Mouse (Mus musculus): ENCODE measurements around the gene Cntfr. TPM values are rescaled to one million over a fixed set of nuclear protein-coding genes. Genes with fewer than 3 reads are reported as not detected.
A peak's percentile ranks its signal among the peaks of the same experiment; 100 is the strongest.

The Cntfr gene
- polyA plus RNA-seq, 1 experiment from 2014 or later: 16.3 TPM

DNA sequence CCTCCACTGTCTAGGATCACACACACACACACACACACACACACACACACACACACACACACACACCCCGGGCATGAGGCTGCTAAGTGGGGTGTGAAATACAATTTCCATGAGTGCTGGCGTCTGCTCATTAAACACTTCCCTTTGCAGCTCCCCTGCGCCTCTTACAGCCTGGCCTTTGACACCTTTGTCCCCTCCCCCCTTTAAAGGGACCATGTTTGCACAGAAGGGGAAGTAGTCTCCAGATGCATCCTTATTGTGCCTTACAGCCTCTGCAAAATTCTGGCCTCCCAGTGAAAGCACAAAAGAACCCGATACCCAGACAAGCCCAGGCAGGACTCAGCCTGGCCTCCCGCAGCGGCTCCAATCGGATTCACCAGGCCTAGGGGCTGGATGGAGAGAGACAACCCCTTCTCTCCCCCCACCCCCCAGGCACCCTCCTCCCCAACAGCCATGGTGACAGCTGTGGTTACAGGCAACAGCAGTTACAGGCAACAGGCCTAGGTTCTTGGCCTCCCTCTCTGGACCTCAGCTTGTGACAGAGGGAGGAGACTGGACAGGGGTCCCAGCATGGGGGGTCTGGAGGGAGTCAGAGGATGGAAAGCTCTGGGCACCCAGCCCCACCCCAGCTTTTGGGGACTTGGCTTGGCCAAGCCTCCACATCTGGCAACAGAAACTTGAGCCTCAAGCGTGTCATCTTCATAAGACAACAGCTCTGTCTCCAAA lies 68.5 kb downstream of the Cntfr start:
- H3K9ac ChIP-seq: peak overlapping the region; percentile 49
- no peaks in the 10 kb centered on the region for H3K9me3 ChIP-seq
- H3K27ac ChIP-seq: peak overlapping the region; percentile 80
- peak overlapping the region; percentile 39 for H3K4me2 ChIP-seq
- no peaks in the 10 kb centered on the region for H3K36me3 ChIP-seq
- 4% methylated on average over 8 of the region's 8 CpGs for WGBS
- ATAC-seq (ENCODE audit: insufficient number of reproducible peaks, insufficient read depth, low FRiP score, low TSS enrichment, low read depth): peak; percentile 44; the same call in 1 of the 2 replicates
- H3K27me3 ChIP-seq: no peaks in the 10 kb centered on the region; the same call in 1 of the 2 replicates
- H3K4me1 ChIP-seq: peaks cover 59% of the 10 kb centered on the region
- H3K4me3 ChIP-seq: no peak overlapping the region

DNA sequence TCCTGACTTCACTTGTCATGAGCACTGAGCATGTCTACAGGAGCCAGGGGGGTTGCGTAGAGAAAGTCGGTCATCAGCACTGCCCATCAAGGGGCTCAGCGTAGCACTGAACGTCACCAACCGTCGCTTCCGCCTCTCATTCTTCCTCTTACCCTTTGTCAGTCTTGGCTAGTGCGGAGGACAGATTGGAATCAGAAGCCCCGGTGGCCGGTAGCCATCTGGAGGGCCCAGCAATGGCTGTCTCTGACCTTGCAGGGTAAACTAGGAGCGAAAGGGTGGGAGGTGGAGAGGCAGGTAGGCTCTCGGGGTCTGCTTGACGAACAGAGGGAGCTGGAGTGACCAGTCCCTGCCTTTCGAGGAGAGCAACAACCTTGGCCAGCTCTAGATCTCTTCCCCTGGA lies 74.8 kb downstream of the Cntfr start:
- Histone ChIP-seq H3K27me3 (peaks cover 4% of the 10 kb centered on the region; the same call in 1 of the 2 replicates), H3K36me3 (no peaks in the 10 kb centered on the region), H3K4me2 (no peak overlapping the region), H3K27ac (no peak overlapping the region), H3K4me1 (no peaks in the 10 kb centered on the region; the same call in 1 of the 2 replicates), H3K4me3 (no peak overlapping the region), H3K9ac (no peak overlapping the region), H3K9me3 (no peaks in the 10 kb centered on the region)
- ATAC-seq (ENCODE audit: insufficient number of reproducible peaks, insufficient read depth, low FRiP score, low TSS enrichment, low read depth): no peak
- WGBS: 89% methylated on average over 14 of the region's 14 CpGs

DNA sequence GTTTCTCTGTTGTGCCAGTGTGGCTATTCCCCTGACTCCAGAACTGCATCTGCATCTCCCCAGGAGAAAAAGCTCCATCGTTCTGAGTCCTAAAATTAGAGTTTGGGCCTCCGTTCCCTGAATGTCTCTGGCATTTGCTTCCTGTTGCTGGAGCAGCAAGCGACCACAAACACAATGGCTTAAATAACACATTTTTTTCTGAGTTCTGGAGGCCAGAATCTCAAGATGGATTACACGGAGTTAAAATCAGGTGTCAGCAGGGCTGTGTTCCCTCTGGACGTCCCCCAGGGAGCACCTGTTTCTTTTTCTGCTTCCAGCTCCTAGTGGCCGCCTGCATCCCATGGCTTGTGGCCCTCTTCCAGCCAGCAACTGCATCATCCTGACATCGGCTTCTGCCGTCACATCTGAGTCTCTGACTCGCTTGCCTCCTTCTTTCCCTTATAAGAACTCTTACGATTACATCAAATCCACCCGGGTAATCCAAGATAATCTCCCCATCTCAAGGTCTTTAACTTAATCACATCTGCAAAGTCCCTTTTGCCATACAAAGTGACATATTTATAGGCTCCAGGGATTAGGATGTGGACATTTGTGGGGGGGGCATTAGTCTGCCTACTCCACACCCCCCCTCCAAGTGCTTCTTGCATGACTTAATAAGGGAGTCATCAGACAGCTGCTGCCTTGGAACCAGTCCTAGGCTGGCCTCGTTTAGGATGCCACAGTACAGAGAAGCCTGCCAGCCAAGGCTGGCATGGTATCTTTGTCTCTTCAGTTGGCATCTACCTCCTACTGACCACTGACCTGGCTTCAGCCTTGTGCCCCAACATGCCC lies 77.8 kb downstream of the Cntfr start:
- no peaks in the 10 kb centered on the region for H3K9me3 ChIP-seq
- H3K4me3 ChIP-seq: no peak overlapping the region
- WGBS: 48% methylated on average over 12 of the region's 12 CpGs
- H3K9ac ChIP-seq: no peak overlapping the region
- H3K36me3 ChIP-seq: no peaks in the 10 kb centered on the region
- no peak for ATAC-seq (ENCODE audit: insufficient number of reproducible peaks, insufficient read depth, low FRiP score, low TSS enrichment, low read depth)
- no peak overlapping the region for H3K27ac ChIP-seq
- peaks cover 9% of the 10 kb centered on the region for H3K4me1 ChIP-seq
- H3K4me2 ChIP-seq: no peak overlapping the region
- H3K27me3 ChIP-seq: peaks cover 6% of the 10 kb centered on the region; the same call in 1 of the 2 replicates

DNA sequence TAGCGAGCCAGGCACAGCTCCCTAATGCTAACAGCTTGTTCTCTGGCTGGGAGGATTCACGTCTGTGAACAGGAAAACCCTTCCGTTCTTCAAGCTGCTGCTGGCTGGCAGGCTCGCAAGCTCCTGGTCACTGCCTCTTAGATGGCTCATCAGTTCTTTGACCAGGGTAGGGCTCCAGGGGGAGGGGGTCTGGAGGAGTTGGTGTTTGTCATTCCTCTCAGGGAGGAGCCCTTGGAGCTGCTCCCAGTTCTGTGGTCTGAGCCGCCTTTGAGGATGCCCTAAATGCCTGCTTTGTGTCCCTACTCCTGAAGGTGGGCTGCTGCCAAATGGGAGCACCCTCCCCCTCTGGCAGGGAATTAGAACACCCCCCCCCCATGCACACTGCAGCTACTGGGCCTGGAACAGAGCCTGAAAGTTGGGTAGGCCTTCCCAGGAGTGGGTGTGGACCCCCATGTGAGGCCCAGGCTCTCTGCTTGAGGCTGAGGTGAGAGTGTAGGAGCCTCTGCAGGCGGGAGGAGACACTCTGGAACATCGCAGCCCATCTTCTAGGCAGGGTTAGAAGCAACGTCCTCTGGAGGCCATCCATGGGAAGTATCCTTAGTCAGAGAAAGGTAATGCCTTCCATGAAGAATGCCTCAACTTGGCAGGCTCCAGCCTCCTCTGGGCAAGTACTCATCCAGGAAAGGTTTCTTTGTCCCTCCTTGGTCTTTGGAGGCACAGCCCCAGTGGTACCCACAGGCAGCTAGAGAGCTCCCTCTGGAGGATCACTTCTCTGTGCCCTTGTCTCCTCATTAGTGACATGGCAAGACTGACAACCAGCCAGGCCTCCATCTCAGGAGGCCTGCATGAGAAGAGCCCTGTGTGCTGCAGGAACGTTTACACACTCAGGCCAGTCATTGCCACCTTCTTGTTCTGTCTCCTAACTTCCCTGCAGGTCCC lies 81.0 kb downstream of the Cntfr start:
- peak overlapping the region; percentile 55; the same call in 1 of the 2 replicates for H3K27ac ChIP-seq
- peaks cover 6% of the 10 kb centered on the region; the same call in 1 of the 2 replicates for H3K27me3 ChIP-seq

DNA sequence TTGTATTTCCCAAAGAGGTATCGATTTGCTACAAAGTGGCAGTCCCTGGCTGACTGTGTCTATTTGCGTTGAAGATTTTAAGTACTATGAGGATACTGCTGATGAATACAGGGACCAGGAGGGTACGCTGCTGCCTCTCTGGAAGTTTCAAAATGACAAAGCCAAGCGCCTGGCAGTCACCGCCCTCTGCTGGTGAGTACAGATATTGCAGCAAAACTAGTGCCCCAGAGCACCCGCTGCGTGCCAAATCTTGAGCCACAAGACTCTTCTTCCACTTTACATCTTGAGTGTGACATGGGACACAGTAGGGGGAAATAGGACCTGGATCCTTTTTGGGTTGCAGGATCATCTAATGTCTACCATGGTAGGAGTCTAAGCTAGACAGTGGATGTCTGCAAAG lies 82.7 kb downstream of the Cntfr start:
- WGBS: 10% methylated on average over 7 of the region's 7 CpGs
- Histone ChIP-seq H3K9me3 (no peaks in the 10 kb centered on the region), H3K27me3 (peaks cover 6% of the 10 kb centered on the region; the same call in 1 of the 2 replicates), H3K36me3 (no peaks in the 10 kb centered on the region), H3K4me1 (peaks cover 13% of the 10 kb centered on the region), H3K9ac (no peak overlapping the region), H3K27ac (no peak overlapping the region), H3K4me3 (no peak overlapping the region), H3K4me2 (no peak overlapping the region)
- no peak for ATAC-seq (ENCODE audit: insufficient number of reproducible peaks, insufficient read depth, low FRiP score, low TSS enrichment, low read depth)

More for the DNA sequence above, 81.0 kb downstream of the Cntfr start:
- no peaks in the 10 kb centered on the region for H3K9me3 ChIP-seq
- H3K4me2 ChIP-seq: no peak overlapping the region
- no peak overlapping the region for H3K4me3 ChIP-seq
- ATAC-seq (ENCODE audit: insufficient number of reproducible peaks, insufficient read depth, low FRiP score, low TSS enrichment, low read depth): peak; percentile 56; the same call in 1 of the 2 replicates
- no peaks in the 10 kb centered on the region for H3K36me3 ChIP-seq
- no peak overlapping the region for H3K9ac ChIP-seq
- 69% methylated on average over 9 of the region's 9 CpGs for WGBS
- peaks cover 9% of the 10 kb centered on the region for H3K4me1 ChIP-seq

DNA sequence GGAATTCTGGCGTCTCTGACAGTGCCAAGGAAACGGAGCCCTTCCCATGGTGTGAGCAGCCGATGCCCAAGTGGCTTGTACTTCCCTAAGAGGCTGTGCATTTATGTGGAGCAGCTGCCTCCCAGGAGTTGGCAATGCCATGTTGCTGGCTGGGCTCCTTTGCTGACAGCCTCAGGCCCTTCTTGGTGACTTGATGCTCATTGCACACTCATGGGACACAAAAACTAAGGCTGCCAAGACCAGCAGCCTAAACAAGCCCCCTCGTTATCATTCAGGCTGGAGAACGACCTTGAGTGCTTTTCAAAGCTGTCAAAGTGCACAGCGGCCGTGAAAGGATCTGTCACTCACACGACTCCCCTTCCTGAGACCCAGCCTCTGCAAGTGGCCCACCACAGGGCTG lies 84.7 kb downstream of the Cntfr start:
- Histone ChIP-seq H3K4me2 (no peak overlapping the region), H3K9ac (no peak overlapping the region), H3K27ac (no peak overlapping the region; the same call in 1 of the 2 replicates), H3K36me3 (no peaks in the 10 kb centered on the region), H3K27me3 (peaks cover 6% of the 10 kb centered on the region), H3K4me3 (no peak overlapping the region), H3K4me1 (peaks cover 13% of the 10 kb centered on the region), H3K9me3 (no peaks in the 10 kb centered on the region)
- ATAC-seq (ENCODE audit: insufficient number of reproducible peaks, insufficient read depth, low FRiP score, low TSS enrichment, low read depth): no peak
- 61% methylated on average over 8 of the region's 8 CpGs for WGBS

DNA sequence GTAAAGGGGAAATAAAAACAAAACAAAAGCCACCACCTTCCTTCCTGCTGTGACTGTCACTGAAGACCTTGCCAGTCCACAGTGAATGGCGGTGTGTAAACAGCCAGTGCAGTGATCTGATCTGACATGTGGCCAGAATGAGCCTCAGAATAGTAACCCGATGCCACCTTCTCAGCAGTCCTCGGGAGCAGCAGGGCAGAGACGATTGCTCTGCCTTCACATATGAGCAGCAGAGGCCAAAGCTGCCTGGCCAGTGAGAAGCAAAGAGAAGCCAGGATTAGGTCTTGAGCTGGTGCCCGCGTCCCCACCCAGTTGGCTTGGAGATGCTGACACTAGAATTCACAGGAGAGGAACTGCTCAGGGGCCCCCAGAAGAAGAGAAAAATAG lies 86.3 kb downstream of the Cntfr start:
- no peak overlapping the region for H3K4me3 ChIP-seq
- H3K9ac ChIP-seq: no peak overlapping the region
- whole genome bisulfite sequencing: 24% methylated on average over 6 of the region's 6 CpGs
- H3K4me1 ChIP-seq: peaks cover 4% of the 10 kb centered on the region; the same call in 1 of the 2 replicates
- no peak overlapping the region for H3K27ac ChIP-seq
- H3K4me2 ChIP-seq: no peak overlapping the region
- no peaks in the 10 kb centered on the region for H3K9me3 ChIP-seq
- peaks cover 6% of the 10 kb centered on the region; the same call in 1 of the 2 replicates for H3K27me3 ChIP-seq
- ATAC-seq (ENCODE audit: insufficient number of reproducible peaks, insufficient read depth, low FRiP score, low TSS enrichment, low read depth): no peak
- no peaks in the 10 kb centered on the region for H3K36me3 ChIP-seq

DNA sequence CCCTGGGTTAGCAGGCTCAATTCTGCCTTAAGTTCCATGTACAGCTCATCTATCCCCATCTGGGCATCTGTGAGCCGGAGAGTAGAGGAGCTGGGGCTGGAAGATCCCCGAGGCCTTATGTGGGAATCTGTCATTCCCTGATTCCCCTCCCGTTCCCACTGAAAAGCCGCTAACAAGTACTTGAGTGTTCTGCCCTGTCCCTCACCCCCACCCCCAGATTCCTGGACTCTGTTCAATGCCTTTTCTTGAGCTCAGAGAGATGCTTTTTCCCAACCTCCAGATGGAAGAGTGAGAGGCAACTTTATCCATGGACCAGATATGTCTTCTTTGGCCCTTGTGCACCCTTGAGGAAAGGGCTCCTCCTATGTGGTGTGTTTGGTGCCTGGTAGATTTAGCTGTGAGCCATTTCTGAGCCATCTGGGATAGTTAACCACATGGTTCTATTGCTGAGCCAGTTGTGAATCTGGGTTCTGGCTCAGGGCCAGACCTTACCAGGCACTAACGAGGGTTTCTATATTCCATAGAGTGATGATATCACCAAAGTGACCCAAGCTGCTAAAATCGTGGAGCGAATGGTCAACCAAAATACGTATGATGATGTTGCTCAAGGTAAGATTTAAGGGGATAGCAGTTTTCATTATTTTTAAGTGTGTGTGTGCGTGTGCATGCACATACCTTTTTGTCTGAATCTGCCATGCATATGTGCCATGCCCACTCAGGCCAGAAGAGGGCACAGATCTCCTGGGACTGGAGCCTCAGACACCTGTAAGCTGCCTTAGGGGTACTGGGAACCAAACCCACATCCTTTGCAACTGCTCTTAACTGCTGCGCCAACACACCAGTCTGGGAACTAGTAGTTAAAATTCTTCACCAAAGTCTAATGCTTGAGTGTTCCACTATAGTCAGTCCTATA lies 87.0 kb downstream of the Cntfr start:
- 73% methylated on average over 10 of the region's 10 CpGs for WGBS
- H3K4me3 ChIP-seq: no peak overlapping the region
- no peak overlapping the region for H3K4me2 ChIP-seq
- H3K9me3 ChIP-seq: no peaks in the 10 kb centered on the region
- no peak overlapping the region for H3K27ac ChIP-seq
- no peak overlapping the region for H3K9ac ChIP-seq
- no peaks in the 10 kb centered on the region for H3K36me3 ChIP-seq
- H3K27me3 ChIP-seq: peaks cover 4% of the 10 kb centered on the region; the same call in 1 of the 2 replicates
- peaks cover 4% of the 10 kb centered on the region; the same call in 1 of the 2 replicates for H3K4me1 ChIP-seq
- no peak for ATAC-seq (ENCODE audit: insufficient number of reproducible peaks, insufficient read depth, low FRiP score, low TSS enrichment, low read depth)

All from embryonic facial prominence, embryonic 13.5 days (tissue).